Mouse (Mus musculus): ENCODE measurements around the gene Ier2. TPM values are rescaled to one million over a fixed set of nuclear protein-coding genes. Genes with fewer than 3 reads are reported as not detected.
"Not testable (repeated sequence)": the region's sequence is repeated elsewhere in the genome, so short reads cannot be mapped to it uniquely, and the experiment has no call there.

Ier2 gene
- polyA plus RNA-seq, 1 experiment from 2014 or later, result 78.0 TPM

GRCm38 (mm10) chr8:84686191-84687002, 23.7 kb upstream of the Ier2 start, which contains the start of gene Trmt1:
Gene Trmt1 (plus strand): TSS chr8:84686307.
- 0 out of 2 replicates have a peak, but pooled peaks have one; percentile 36 for ATAC-seq (ENCODE audit: low FRiP score, low TSS enrichment)
- Histone ChIP-seq H3K27me3 (ENCODE audit: insufficient read depth, low read length) (no peaks in the 10 kb centered on the region), H3K9ac (replicated peaks; ENCODE audit: low read length) (peak within 1 kb of the TSS; percentile 100), H3K4me2 (replicated peaks; ENCODE audit: low read depth, low read length) (peak within 1 kb of the TSS; percentile 82), H3K4me3 (ENCODE audit: low read length) (peak within 1 kb of the TSS; percentile 99), H3K27ac (ENCODE audit: low read length) (peak within 1 kb of the TSS; percentile 97), H3K4me1 (ENCODE audit: insufficient read depth, low read length) (peaks cover 42% of the 10 kb centered on the region), H3K36me3 (ENCODE audit: insufficient read depth, low read length) (peaks cover 5% of the 10 kb centered on the region), H3K9me3 (ENCODE audit: low read length) (no peaks in the 10 kb centered on the region)
- WGBS, result 11% methylated on average over 20 of the region's 20 CpGs

GRCm38 (mm10) chr8:84684537-84684936, 21.9 kb upstream of the Ier2 start:
- H3K4me3 ChIP-seq (ENCODE audit: low read length), result no peak overlapping the region
- no peak overlapping the region for H3K4me2 ChIP-seq (replicated peaks; ENCODE audit: low read depth, low read length)
- no peak for ATAC-seq (ENCODE audit: low FRiP score, low TSS enrichment)
- H3K27ac ChIP-seq (ENCODE audit: low read length), result no peak overlapping the region
- H3K36me3 ChIP-seq (ENCODE audit: insufficient read depth, low read length), result no peaks in the 10 kb centered on the region
- H3K4me1 ChIP-seq (ENCODE audit: insufficient read depth, low read length), result peaks cover 31% of the 10 kb centered on the region
- no peaks in the 10 kb centered on the region for H3K27me3 ChIP-seq (ENCODE audit: insufficient read depth, low read length)
- H3K9me3 ChIP-seq (ENCODE audit: low read length), result no peaks in the 10 kb centered on the region
- 54% methylated on average over 3 of the region's 3 CpGs for WGBS
- no peak overlapping the region for H3K9ac ChIP-seq (replicated peaks; ENCODE audit: low read length)

- H3K4me3 ChIP-seq (ENCODE audit: low read length), result no peak overlapping the region
- no peaks in the 10 kb centered on the region for H3K27me3 ChIP-seq (ENCODE audit: insufficient read depth, low read length)
- no peaks in the 10 kb centered on the region for H3K36me3 ChIP-seq (ENCODE audit: insufficient read depth, low read length)
- no peak for ATAC-seq (ENCODE audit: low FRiP score, low TSS enrichment)
- 92% methylated on average over 2 of the region's 2 CpGs for WGBS
- no peak overlapping the region for H3K27ac ChIP-seq (ENCODE audit: low read length)
- no peaks in the 10 kb centered on the region for H3K9me3 ChIP-seq (ENCODE audit: low read length)
- H3K4me1 ChIP-seq (ENCODE audit: insufficient read depth, low read length), result peaks cover 19% of the 10 kb centered on the region
- no peak overlapping the region for H3K4me2 ChIP-seq (replicated peaks; ENCODE audit: low read depth, low read length)
- H3K9ac ChIP-seq (replicated peaks; ENCODE audit: low read length), result no peak overlapping the region
Measured at GRCm38 (mm10) chr8:84682257-84682656, 19.6 kb upstream of the Ier2 start.

GRCm38 (mm10) chr8:84681476-84681875, 18.8 kb upstream of the Ier2 start:
- Histone ChIP-seq H3K27me3 (ENCODE audit: insufficient read depth, low read length) (no peaks in the 10 kb centered on the region), H3K36me3 (ENCODE audit: insufficient read depth, low read length) (0 out of 2 replicates have a peak, but pooled peaks cover 5% of the 10 kb centered on the region), H3K4me2 (replicated peaks; ENCODE audit: low read depth, low read length) (no peak overlapping the region), H3K9me3 (ENCODE audit: low read length) (no peaks in the 10 kb centered on the region), H3K4me1 (ENCODE audit: insufficient read depth, low read length) (peaks cover 17% of the 10 kb centered on the region), H3K4me3 (ENCODE audit: low read length) (no peak overlapping the region), H3K9ac (replicated peaks; ENCODE audit: low read length) (no peak overlapping the region), H3K27ac (ENCODE audit: low read length) (no peak overlapping the region)
- 74% methylated on average over 2 of the region's 2 CpGs for WGBS
- no peak for ATAC-seq (ENCODE audit: low FRiP score, low TSS enrichment)

- Histone ChIP-seq H3K4me2 (replicated peaks; ENCODE audit: low read depth, low read length) (no peak overlapping the region), H3K36me3 (ENCODE audit: insufficient read depth, low read length) (peaks cover 41% of the 10 kb centered on the region), H3K27ac (ENCODE audit: low read length) (no peak overlapping the region), H3K27me3 (ENCODE audit: insufficient read depth, low read length) (no peaks in the 10 kb centered on the region), H3K4me1 (ENCODE audit: insufficient read depth, low read length) (no peaks in the 10 kb centered on the region), H3K9ac (replicated peaks; ENCODE audit: low read length) (no peak overlapping the region), H3K4me3 (ENCODE audit: low read length) (no peak overlapping the region), H3K9me3 (ENCODE audit: low read length) (no peaks in the 10 kb centered on the region)
- WGBS, result 90% methylated on average over 5 of the region's 5 CpGs
- no peak for ATAC-seq (ENCODE audit: low FRiP score, low TSS enrichment)
Measured at GRCm38 (mm10) chr8:84677305-84677704, 14.7 kb upstream of the Ier2 start.

GRCm38 (mm10) chr8:84670295-84671006, 7.8 kb upstream of the Ier2 start:
- not testable (repeated sequence) for H3K9me3 ChIP-seq (ENCODE audit: low read length); H3K9ac ChIP-seq (replicated peaks; ENCODE audit: low read length); H3K4me2 ChIP-seq (replicated peaks; ENCODE audit: low read depth, low read length); H3K27me3 ChIP-seq (ENCODE audit: insufficient read depth, low read length); H3K4me3 ChIP-seq (ENCODE audit: low read length)
- Histone ChIP-seq H3K4me1 (ENCODE audit: insufficient read depth, low read length) (peaks cover 20% of the 10 kb centered on the region; the same call in 1 of the 2 replicates), H3K36me3 (ENCODE audit: insufficient read depth, low read length) (peaks cover 31% of the 10 kb centered on the region), H3K27ac (ENCODE audit: low read length) (peak overlapping the region; percentile 66)
- peak; percentile 58 for ATAC-seq (ENCODE audit: low FRiP score, low TSS enrichment)
- WGBS, result 59% methylated on average over 5 of the region's 5 CpGs

- Histone ChIP-seq H3K4me3 (ENCODE audit: low read length) (no peak overlapping the region), H3K9ac (replicated peaks; ENCODE audit: low read length) (no peak overlapping the region), H3K9me3 (ENCODE audit: low read length) (no peaks in the 10 kb centered on the region), H3K4me2 (replicated peaks; ENCODE audit: low read depth, low read length) (no peak overlapping the region), H3K36me3 (ENCODE audit: insufficient read depth, low read length) (peaks cover 17% of the 10 kb centered on the region; the same call in 1 of the 2 replicates), H3K4me1 (ENCODE audit: insufficient read depth, low read length) (peaks cover 20% of the 10 kb centered on the region; the same call in 1 of the 2 replicates), H3K27me3 (ENCODE audit: insufficient read depth, low read length) (no peaks in the 10 kb centered on the region), H3K27ac (ENCODE audit: low read length) (no peak overlapping the region)
- no peak for ATAC-seq (ENCODE audit: low FRiP score, low TSS enrichment)
- WGBS, result 67% methylated on average over 6 of the region's 6 CpGs
Measured at GRCm38 (mm10) chr8:84668731-84669485, 6.3 kb upstream of the Ier2 start.

- no peak overlapping the region for H3K4me3 ChIP-seq (ENCODE audit: low read length)
- H3K27ac ChIP-seq (ENCODE audit: low read length), result no peak overlapping the region
- no peak overlapping the region for H3K4me2 ChIP-seq (replicated peaks; ENCODE audit: low read depth, low read length)
- no peak for ATAC-seq (ENCODE audit: low FRiP score, low TSS enrichment)
- WGBS, result 70% methylated on average over 1 of the region's 1 CpGs
- no peaks in the 10 kb centered on the region for H3K27me3 ChIP-seq (ENCODE audit: insufficient read depth, low read length)
- no peak overlapping the region for H3K9ac ChIP-seq (replicated peaks; ENCODE audit: low read length)
- peaks cover 10% of the 10 kb centered on the region; the same call in 1 of the 2 replicates for H3K36me3 ChIP-seq (ENCODE audit: insufficient read depth, low read length)
- H3K4me1 ChIP-seq (ENCODE audit: insufficient read depth, low read length), result peaks cover 23% of the 10 kb centered on the region
- no peaks in the 10 kb centered on the region for H3K9me3 ChIP-seq (ENCODE audit: low read length)
Measured at GRCm38 (mm10) chr8:84668081-84668480, 5.4 kb upstream of the Ier2 start.

- 2% methylated on average over 14 of the region's 14 CpGs for WGBS
- peak overlapping the region; percentile 72 for H3K4me2 ChIP-seq (replicated peaks; ENCODE audit: low read depth, low read length)
- 0 out of 2 replicates have a peak, but pooled peaks cover 5% of the 10 kb centered on the region for H3K36me3 ChIP-seq (ENCODE audit: insufficient read depth, low read length)
- ATAC-seq (ENCODE audit: low FRiP score, low TSS enrichment), result no peak
- H3K4me1 ChIP-seq (ENCODE audit: insufficient read depth, low read length), result peaks cover 16% of the 10 kb centered on the region
- peak overlapping the region; percentile 97 for H3K27ac ChIP-seq (ENCODE audit: low read length)
- no peaks in the 10 kb centered on the region for H3K9me3 ChIP-seq (ENCODE audit: low read length)
- H3K9ac ChIP-seq (replicated peaks; ENCODE audit: low read length), result peak overlapping the region; percentile 82
- H3K27me3 ChIP-seq (ENCODE audit: insufficient read depth, low read length), result no peaks in the 10 kb centered on the region
- peak overlapping the region; percentile 80 for H3K4me3 ChIP-seq (ENCODE audit: low read length)
Measured at GRCm38 (mm10) chr8:84665385-84665893, 2.8 kb upstream of the Ier2 start.
